Mouse (Mus musculus) lung, postnatal 25 days (tissue): ENCODE data around the gene Mettl2.

Experiments used
- DNase-seq: peaks from one replicate; pipeline ENCODE4 v3.0.0; 2022; ENCODE audit warnings: low spot score

Mettl2 gene

DNA sequence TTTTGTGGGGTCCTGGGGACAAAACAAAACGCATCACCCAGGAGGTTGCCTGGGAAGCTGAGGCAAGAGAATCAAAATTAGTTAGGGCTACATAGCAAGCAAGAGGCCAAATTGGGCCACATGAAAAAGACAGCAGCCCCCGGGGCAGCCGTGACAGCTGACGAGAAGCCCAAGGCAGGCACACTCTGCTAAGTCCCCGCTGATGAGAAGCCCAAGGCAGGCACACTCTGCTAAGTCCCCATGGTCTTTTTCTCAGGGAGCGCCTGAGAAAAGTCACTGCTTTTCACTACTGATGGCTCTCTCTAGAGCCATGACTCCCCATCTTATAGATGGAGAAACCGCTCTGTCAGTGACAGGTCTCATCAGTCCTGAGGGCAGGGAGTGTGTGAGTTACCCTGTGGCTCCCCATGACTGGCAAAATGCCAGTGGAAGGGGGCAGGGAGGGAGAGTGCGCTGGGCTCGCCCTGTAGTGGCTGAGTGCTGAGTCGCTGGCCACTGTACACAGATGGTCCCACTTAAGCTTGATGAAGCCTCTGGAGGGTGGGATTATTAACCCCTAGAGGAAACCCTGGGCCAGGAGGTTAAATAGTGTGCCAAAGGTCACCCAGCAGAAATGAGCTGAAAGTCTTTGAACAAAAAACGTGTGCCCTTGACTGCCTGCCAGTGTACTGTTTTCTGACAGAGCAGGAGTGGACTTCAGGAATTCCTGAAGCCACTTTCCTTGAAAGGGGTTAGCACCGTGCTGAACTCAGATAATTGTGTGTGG is 27.0 kb downstream of the Mettl2 start:
- peak; percentile 21 for DNase-seq

DNA sequence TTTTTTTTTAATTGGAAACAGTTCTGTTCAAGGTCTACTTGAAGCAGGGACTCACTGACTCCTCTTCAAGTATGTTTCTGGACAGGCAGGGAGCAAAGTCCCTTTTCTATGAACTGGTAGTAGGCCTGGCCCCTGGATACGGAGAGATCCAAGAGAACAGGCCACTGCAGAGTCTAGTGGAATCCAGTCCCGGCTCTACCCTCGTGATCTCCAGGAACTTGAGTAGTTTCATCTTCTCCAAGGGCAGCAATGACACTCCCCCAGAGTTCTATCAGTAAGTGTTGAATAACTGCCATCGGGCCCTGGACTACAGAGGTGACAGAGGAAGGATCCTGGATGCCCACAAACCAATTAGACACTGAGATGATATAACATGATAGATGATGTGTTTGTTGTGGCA is 29.7 kb downstream of the Mettl2 start:
- no peak for DNase-seq

DNA sequence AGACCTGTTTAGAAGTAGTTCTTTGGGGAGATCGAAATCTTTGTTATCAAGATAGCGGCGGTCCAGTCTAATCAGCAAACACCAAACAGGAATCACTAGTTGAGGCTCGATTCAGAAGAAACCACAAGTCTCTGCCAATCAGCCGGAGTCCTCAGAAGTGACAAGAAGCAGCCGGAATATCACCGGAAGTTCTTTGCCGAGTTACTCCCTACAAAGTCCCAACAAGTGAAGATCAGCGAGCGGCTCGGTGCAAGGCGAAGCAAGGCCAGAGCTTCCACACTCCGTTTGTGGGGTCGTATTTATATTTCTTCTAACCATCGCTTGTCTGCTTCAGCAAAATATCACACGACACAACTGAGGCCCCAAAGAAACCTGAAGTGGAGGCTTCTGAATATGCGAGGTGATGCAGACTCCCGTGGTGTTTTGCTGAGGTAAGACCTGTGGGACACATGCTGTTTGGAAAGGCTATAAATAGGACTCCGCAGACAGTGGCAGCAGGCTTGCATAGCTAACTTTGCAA is 30.6 kb downstream of the Mettl2 start:
- DNase-seq, result no peak

DNA sequence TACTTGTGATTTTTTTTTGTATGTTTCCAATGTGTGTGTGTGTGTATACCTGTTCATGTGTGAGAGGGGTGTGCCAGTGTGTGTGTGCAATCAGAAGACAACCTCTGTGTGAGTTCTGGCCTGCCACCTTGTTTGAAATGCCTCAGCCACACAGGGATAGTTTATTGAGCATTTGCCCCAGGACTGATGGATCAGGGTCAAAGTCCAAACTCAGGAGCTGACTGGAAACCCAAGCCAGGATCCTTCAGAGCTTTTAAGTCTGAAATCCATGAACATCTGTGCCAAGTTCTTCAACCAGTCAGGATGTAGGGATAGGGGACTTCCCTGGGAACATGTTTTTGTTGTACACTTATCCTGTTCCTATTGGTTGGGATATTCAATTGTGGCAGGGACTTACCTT is 31.8 kb downstream of the Mettl2 start:
- no peak for DNase-seq

DNA sequence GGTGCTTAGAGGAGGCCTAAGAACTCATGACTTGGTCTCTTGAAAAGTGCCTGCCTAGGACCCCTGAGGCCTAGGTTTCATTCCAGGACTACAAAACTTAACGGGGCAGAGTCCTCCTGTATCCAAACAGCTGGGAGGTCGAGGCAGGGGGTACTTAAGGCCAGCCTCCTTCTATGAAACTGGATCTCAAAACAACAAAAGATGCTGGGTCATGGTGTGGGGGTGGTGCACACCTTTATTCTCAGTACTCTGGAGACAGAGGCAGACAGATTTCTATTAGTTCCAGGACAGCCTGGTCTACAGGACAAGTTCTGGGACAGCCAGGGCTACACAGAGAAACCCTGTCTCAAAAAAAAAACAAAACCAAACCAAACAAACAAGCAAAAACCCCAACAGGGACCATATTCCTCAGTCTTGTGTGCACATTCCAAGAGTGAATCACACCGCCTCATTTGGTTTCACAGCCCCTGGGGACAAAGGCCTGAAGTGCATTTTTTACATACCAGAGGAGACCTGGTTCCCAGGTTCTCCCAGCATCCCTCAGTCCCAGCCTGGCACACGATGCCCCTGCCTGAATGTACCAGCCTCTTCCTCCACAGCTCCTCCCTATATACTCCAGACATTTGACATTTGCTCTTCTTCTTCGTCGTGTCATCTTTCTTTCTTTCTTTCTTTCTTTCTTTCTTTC is 33.6 kb downstream of the Mettl2 start:
- peak; percentile 6 for DNase-seq

DNA sequence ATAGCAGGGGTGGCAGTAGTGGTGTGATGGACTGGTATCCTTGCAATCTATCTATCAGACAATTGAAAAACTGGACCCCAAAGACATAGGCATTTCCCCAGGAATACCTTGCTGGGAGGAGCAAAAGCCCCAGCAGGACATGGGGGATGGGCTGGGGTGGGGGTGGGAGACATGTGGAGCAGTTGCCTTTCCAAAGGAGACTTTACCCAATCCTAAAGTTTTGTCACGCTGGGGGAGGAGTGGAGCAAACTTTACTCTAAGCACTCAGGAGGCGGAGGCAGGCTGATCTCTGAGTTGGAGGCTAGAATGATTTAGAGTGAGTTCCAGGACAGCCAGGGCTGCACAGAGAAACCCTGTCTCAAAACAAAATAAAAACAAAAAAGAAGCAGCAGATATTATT is 35.2 kb downstream of the Mettl2 start:
- DNase-seq, result no peak

DNA sequence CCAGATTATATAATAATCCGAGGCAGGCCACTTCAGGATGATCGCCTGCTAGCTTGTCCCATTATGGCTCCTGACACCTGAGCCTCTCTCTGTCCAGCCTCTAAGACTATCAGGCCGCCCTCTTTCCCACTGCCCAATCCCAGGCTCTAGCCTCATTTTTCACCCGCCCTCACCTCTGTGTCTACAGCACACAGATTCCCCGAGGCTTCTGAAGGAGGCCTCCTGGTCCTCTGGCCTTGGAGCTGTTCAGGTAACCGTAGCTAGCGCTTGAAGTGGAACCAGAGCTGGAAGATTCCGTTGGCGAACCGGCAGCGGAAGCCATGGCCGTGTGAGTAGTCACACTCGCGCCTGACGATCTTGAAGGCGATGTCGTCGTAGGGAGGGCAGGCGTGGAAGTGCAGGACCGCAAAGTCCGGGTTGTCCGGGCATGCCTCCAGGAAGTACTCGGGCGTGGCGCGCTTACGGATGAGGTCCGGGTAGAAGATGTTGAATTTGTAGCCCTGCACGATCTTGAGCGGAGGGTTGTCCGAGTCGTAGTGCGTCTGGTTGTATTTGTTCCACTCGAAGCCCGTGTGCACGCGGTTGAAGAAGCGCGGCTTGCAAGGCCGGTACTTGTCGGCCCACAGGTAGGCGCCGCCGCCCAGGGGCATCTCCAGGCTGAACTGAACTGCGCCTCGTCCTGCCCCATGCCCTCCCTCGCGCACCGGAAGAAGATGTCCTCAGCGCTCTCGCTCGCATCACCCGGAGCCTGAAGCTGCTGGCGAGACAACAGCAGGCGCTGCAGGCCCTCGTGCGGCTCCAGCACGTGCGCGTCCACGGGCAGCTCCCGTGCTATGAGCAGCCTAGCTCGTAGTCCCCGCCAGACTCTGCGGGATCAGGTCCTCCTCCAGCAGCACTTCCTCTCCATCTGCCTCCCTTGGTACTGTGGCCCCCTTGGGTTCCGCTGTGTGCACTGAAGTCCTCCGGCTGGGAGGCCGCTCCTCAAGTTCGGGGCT is 38.6 kb downstream of the Mettl2 start:
- DNase-seq, result no peak

DNA sequence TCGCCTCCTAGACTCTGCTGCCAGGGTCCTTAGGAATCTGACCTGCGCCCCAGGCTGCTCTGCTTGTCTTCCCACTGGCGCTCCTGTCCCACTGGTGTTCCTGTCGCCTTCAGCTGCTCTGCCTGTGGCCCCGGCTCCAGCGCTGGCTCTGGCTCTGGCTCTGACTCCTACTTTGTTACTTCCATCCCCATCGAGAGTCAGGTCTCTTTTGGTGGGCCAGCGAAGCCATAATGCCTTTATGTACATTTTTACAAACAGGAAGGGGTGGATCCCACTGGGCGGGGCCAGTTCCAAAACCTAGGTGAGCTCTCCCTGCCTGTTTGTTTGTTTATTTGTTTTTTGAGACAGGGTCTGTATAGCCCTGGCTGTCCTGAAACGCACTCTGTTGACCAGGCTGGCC is 40.6 kb downstream of the Mettl2 start:
- no peak for DNase-seq

DNA sequence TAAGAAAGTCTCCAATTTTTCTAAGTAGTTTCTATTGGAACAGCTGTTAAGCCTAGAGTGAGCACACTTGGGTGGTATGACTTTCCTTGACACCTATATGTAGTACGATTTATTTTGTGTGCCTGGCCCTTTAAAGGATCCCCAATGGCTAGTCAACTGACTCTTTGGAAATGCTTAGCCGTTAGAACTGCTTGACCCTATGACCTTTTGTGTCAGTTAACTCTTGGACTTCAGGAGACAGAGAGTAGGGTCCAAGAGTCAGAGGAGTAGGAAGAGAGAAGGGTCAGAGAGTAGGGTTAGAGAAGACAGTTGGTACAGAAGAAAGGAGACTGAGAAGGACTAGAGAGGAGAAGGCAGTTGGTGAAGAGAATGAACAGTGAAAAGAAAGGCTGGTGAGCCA is 52.3 kb downstream of the Mettl2 start, which contains the start of gene Tlk2:
Gene Tlk2, plus strand, starts transcription at position 292 of the 400 bp plus-strand sequence.
- DNase-seq, result no peak

DNA sequence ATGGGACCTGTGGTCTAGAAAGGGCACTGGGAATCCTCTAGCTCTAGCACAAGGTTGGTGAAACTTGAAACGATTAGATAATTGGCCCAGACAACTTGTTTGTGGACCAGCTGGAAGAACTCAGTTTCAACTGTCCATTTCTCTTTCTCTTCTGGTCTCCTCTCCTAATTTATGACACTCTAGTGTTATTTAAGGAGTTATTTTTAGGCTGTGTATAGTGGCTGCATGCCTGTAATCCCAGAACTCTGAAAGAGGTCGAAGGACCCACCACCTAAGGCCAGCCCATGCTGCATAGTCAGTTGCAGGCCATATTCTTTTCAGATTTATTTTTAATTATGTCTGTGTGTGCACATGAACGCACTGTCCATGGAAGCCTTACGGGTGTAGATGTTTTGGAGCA is 53.3 kb downstream of the Mettl2 start:
- DNase-seq, result peak; percentile 21

DNA sequence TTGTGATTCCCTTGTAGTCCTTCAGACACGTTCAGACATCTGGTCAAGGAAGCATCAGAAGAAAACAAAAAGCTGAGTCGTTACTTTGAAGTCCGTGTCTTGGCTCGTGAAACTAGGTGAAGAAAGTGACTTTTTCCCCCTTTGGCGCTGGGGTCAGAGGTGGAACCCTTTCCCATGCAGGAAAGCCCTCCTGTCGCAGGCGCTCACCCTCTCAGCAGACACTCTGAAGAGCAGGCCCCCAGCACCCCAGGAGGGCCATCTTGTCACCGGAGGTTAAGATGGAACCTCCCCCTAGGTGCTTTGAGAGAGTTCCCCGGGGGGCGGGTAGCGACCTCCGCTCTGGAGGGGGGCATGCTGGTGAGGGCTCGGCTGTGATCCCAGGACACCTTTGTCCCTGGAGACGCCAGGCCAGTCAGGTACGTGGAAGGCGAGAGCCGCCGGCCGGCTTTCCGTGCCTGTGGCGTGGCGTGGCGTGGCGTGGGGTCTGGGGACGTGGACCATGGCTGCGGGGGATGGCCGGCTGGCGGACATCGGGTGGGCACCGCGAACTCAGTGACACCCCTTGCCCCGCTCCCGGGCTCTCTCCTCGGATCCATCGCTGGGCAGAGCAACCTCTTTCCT is 54.4 kb downstream of the Mettl2 start:
- peak; percentile 10 for DNase-seq

DNA sequence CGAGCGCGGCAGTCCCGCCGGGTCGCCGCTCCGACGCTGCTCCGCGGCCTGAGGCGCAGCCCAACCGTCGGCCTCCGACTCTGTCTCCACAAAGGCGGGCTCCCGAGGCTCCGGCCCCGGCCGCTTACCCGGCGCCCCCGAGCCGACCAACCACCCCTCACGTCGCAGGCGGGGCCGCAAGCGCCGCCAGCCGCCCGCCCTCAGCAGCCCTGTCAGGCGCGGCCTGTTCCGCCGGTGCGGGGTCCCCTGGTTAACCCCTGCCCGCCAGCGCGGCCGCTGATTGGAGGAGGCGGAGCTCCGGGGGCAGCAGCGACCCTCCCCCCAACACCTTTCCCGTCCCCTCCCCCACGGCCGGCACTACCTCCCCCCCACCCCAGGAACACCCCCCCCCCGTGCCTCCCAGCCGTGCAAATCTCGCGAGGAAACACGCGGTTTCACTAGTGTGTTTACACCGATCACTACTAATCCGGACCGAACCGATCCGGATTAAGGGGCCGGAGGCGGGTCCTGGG is 55.0 kb downstream of the Mettl2 start:
- peak; percentile 92 for DNase-seq

DNA sequence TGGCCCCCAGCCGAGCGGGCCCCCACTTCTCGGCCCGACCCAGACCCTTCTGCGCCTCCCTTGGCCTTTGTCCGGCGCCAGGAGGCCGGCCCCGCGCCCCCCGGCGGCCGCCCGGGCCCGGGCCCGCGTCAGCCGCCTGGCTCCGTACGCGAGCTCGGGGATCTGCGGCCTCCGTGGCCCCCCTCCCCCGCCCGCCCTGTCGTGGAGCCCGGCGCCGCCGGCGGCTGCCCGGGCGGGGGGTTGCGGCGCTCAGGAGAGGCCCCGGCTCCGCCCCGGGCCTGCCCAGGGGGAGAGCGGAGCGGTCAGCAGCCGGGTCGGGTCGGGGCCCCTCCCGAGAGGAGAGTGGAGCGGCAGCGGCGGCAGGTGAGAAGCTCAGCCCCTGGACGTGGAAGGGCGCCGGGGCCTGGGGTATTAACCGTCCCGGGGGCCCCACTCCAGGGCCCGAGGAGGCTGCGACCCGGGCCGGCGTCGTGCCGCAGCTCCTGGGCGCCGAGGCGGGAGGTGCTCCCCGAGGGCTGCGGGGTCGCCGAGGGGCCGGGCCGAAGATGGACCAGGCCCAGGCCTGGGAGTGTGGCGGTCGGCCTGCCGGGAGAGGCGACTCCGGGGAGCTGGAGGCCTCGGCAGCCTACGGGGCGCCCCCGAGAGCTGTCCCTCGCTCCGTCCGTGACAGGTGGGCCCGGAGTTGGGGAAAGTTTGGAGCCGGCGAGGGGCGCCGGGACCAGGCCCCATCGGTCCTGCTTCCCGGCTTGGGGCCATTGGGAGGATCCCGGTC is 55.6 kb downstream of the Mettl2 start:
- DNase-seq, result peak; percentile 15

DNA sequence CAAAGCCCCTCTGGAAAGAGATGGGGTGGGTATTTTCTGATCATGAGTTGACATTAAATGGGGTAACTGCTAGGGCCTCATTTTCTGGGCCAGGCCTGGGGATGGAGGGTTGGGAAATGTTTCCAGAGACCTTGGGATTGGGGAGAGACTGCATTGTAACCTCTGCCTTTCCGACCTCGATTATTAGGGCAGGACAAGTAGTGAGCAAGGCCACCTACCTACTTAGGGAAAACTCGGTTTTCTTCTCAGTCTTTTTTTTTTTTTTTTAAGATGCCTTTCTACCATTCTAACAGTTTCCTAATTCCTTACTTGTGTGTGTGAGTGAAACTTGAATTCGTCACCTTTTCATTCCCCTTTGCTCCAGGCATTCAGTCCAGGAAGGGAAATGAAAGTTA is 56.2 kb downstream of the Mettl2 start:
- DNase-seq, result no peak

DNA sequence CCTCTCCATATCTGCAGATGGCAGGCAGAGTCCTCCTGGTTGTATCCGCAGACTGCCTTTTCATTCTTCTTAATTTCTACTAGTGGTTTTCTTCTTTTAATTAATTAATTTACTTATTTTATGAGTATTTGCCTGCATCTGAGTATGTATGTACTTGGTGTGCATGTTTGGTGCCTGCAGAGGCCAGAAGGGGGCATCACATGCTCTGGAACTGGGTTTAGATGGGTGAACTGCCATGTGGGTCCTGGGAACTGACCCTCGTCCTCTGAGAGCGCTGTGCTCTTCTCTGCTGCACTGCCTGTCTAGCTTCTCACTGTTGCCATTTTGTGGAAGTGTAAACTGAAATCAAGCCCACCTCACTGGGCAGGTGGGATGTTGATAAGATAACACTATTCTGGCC is 58.5 kb downstream of the Mettl2 start:
- DNase-seq, result no peak
